Mouse (Mus musculus): ENCODE data around the gene Cacna2d4. TPM values are rescaled to one million over a fixed set of nuclear protein-coding genes. Genes with fewer than 3 reads are reported as not detected.
"Not testable (repeated sequence)": the region's sequence is repeated elsewhere in the genome, so short reads cannot be mapped to it uniquely, and the experiment has no call there.

Cacna2d4 gene
- polyA plus RNA-seq, 1 experiment from 2014 or later, result 0.03 TPM

DNA sequence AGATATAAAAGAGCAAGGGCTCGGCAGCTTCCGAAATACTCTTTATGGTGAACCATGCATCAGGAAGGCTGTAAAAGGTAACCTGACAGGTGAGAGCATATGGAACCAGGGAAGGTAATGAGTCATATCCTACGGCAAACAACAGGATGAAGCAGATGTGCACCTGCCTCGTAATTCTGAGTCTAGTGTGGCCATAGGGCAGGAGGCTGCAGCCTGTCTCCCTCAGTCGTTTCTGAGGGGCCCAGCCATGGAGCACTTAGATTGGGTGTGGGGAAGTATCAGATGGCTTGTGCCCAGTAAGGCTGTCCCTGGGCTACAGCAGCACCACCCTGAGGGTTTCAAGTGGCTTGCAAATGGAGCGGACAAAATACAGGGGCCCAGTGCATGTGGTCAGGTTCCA, 116.2 kb downstream of the Cacna2d4 start:
- ATAC-seq (ENCODE audit: insufficient read depth) (no peak), DNase-seq (no peak)
- H3K27me3 ChIP-seq (ENCODE audit: insufficient read depth, low read length), result no peaks in the 10 kb centered on the region
- no peaks in the 10 kb centered on the region for H3K4me1 ChIP-seq (ENCODE audit: insufficient read depth)
- H3K4me3 ChIP-seq (ENCODE audit: low read depth, low read length), result no peak overlapping the region
- TF ChIP-seq CTCF (IDR thresholded peaks at IDR 0.05; ENCODE audit: low read depth), result no peak
- H3K36me3 ChIP-seq (ENCODE audit: insufficient read depth), result peaks cover 39% of the 10 kb centered on the region
- no peak overlapping the region for H3K4me2 ChIP-seq
- no peak overlapping the region for H3K27ac ChIP-seq (ENCODE audit: low read depth)
- WGBS, result 79% methylated on average over 6 of the region's 6 CpGs
- H3K9ac ChIP-seq, result no peak overlapping the region
- H3K9me3 ChIP-seq (ENCODE audit: low read depth, low read length), result no peaks in the 10 kb centered on the region

DNA sequence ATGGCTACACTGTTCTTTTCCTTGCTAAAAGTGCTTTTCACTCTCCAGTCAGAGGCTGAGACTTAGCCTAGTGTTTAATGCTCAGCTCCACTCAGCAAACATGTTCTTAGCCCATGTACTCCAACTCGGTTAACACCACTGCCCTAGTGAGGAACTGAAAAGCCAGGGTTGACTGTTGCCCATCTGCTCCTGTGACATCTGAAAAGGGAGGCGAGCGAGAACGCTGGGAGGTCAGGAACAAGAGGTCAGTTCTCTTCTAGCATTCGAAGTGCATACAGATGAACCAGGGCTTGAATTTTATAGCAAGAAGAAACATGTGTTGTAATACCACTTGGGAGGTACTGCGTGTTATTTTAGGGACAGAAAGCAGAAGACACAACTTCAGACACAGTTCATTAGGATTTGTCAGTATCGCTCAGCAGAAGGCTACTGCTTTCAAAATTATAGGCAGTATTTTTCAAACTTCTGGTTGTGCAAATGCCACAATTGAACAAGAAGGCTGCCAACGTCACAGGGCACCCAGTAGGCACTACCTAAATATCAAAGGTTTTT, 121.8 kb downstream of the Cacna2d4 start:
- DNase-seq, result no peak
- no peaks in the 10 kb centered on the region for H3K4me1 ChIP-seq (ENCODE audit: insufficient read depth)
- no peak overlapping the region for H3K4me2 ChIP-seq
- no peak overlapping the region for H3K4me3 ChIP-seq (ENCODE audit: low read depth, low read length)
- WGBS, result 88% methylated on average over 8 of the region's 8 CpGs
- TF ChIP-seq CTCF (IDR thresholded peaks at IDR 0.05; ENCODE audit: low read depth), result no peak
- no peak overlapping the region for H3K9ac ChIP-seq
- ATAC-seq (ENCODE audit: insufficient read depth), result no peak
- H3K9me3 ChIP-seq (ENCODE audit: low read depth, low read length), result no peaks in the 10 kb centered on the region
- no peaks in the 10 kb centered on the region for H3K27me3 ChIP-seq (ENCODE audit: insufficient read depth, low read length)
- H3K27ac ChIP-seq (ENCODE audit: low read depth), result no peak overlapping the region
- peaks cover 86% of the 10 kb centered on the region for H3K36me3 ChIP-seq (ENCODE audit: insufficient read depth)

DNA sequence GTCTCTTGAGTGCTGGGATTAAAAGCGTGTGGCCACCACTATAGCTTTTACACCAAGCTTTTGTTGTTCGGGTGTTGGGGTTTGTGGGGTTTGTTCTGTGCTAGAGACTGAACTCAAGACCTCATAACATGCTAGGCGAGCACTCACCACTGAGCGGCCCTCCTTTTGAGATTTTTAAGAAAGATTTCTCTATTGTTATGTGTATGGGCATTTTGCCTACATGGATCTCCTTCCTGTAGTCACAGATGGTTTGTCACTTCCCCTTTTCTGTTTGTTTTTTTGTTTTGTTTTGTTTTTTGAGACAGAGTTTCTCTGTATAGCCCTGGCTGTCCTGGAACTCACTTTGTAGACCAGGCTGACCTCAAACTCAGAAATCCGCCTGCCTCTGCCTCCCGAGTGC, 123.9 kb downstream of the Cacna2d4 start:
- not testable (repeated sequence) for H3K9me3 ChIP-seq (ENCODE audit: low read depth, low read length); H3K9ac ChIP-seq; H3K27ac ChIP-seq (ENCODE audit: low read depth); ATAC-seq (ENCODE audit: insufficient read depth); H3K4me3 ChIP-seq (ENCODE audit: low read depth, low read length); H3K27me3 ChIP-seq (ENCODE audit: insufficient read depth, low read length); H3K4me2 ChIP-seq; H3K4me1 ChIP-seq (ENCODE audit: insufficient read depth); DNase-seq
- peaks cover 82% of the 10 kb centered on the region for H3K36me3 ChIP-seq (ENCODE audit: insufficient read depth)
- 87% methylated on average over 6 of the region's 6 CpGs for WGBS

DNA sequence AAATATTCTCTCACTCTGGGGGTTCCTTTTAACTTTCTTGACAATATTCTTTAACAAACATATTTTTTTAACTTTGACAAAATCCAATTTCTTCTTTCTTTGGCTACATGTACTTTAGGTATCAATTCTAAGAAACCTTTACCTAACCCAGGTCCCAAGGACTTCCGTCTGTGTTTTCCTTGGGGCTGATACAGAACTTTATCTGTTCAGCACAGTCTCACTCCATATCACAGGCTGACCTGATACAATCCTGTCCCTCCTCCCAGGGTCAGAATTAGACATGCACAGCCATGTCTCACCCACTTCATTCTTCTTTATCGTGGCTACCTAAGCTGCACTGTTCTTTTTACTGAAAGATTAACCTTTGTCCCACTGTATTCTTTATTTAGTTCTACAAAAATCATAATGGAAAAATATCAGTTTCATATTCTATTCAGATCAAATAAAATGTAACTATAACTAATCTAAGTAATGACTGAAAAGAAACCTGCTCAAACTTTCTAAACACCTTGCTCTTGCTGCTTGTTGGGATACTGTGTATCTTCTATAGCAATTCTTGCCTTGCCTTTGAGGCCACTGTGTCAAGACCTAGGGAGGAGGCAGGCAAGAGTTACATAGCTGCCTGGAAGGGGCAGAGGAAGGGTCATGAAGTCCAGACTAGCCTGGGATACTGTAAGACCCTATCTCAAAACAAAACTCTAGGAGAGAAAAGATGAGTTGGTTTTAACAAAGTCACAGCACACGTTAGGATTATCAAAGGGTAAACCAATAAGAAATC, 124.8 kb downstream of the Cacna2d4 start:
- 89% methylated on average over 3 of the region's 3 CpGs for WGBS
- no peak overlapping the region for H3K4me2 ChIP-seq
- H3K9ac ChIP-seq, result no peak overlapping the region
- no peaks in the 10 kb centered on the region for H3K27me3 ChIP-seq (ENCODE audit: insufficient read depth, low read length)
- H3K4me3 ChIP-seq (ENCODE audit: low read depth, low read length), result no peak overlapping the region
- ATAC-seq (ENCODE audit: insufficient read depth) (no peak), DNase-seq (no peak)
- TF ChIP-seq CTCF (IDR thresholded peaks at IDR 0.05; ENCODE audit: low read depth), result no peak
- H3K36me3 ChIP-seq (ENCODE audit: insufficient read depth), result peaks cover 81% of the 10 kb centered on the region
- H3K9me3 ChIP-seq (ENCODE audit: low read depth, low read length), result no peaks in the 10 kb centered on the region
- no peak overlapping the region for H3K27ac ChIP-seq (ENCODE audit: low read depth)
- no peaks in the 10 kb centered on the region for H3K4me1 ChIP-seq (ENCODE audit: insufficient read depth)

DNA sequence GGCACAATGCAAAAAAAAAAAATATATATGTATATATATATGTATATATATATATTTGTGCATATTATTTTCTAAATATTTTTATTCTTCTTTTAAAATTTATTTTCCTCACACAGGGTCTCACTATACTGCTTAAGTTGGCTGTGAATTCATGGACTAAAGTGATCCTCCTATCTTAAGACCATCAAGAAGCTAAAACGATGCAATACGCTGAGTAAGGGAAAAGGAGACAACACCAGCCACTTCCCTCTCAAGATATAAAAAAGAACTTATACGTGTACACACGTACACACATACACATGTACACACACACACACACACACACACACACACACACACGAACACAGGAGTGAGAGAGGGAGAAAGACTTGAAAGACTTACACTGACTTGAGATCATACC, 127.3 kb downstream of the Cacna2d4 start:
- H3K4me3 ChIP-seq (ENCODE audit: low read depth, low read length), result no peak overlapping the region
- no peaks in the 10 kb centered on the region for H3K4me1 ChIP-seq (ENCODE audit: insufficient read depth)
- no peak overlapping the region for H3K27ac ChIP-seq (ENCODE audit: low read depth)
- H3K27me3 ChIP-seq (ENCODE audit: insufficient read depth, low read length), result no peaks in the 10 kb centered on the region
- 90% methylated on average over 5 of the region's 5 CpGs for WGBS
- H3K36me3 ChIP-seq (ENCODE audit: insufficient read depth), result peaks cover 76% of the 10 kb centered on the region
- no peak for DNase-seq
- TF ChIP-seq CTCF (IDR thresholded peaks at IDR 0.05; ENCODE audit: low read depth), result no peak
- H3K9me3 ChIP-seq (ENCODE audit: low read depth, low read length), result no peaks in the 10 kb centered on the region
- H3K4me2 ChIP-seq, result no peak overlapping the region
- ATAC-seq (ENCODE audit: insufficient read depth), result no peak
- no peak overlapping the region for H3K9ac ChIP-seq

DNA sequence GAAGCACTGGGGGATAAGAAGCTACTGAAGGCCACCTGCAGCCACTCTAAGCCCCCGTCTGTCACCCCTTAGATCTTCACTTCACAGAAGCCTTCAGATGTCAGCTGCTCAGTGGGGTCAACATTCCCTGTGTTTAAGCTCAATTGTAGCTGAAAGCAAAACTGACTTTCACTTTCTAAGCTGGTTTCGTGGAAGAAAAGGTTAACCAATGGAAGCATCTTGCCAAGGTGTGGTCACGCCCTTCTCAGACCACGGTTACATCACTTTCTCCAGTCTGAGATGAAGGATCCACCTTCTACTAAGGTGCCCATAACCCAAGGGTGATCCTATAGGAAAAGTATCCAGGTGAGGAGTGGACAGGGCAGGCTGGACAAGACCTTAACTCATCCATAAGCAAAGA, 130.5 kb downstream of the Cacna2d4 start:
- not testable (repeated sequence) for DNase-seq; H3K4me1 ChIP-seq (ENCODE audit: insufficient read depth); H3K4me2 ChIP-seq; H3K9ac ChIP-seq; H3K4me3 ChIP-seq (ENCODE audit: low read depth, low read length); H3K9me3 ChIP-seq (ENCODE audit: low read depth, low read length); H3K27ac ChIP-seq (ENCODE audit: low read depth); ATAC-seq (ENCODE audit: insufficient read depth); H3K27me3 ChIP-seq (ENCODE audit: insufficient read depth, low read length)
- peaks cover 58% of the 10 kb centered on the region for H3K36me3 ChIP-seq (ENCODE audit: insufficient read depth)
- WGBS, result 76% methylated on average over 3 of the region's 4 CpGs

DNA sequence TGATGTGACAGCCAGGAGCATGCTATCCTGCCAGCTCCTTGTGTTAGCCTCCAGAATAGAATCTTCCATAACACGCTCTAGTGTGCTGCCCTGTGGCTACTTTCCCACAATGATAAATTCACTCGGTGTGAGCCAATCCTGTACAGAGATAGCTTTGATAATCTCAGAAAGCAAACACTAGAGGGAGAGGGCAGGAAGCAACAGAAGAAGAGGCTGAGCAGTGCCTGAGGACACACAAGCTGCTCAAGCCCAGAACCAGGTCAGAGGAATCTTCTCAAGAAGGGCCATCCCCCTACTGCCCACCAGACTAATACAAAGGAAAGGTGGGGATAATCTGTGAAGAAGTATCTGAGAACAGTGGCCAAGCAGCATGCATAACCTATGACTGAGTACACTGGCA, 131.1 kb downstream of the Cacna2d4 start:
- 75% methylated on average over 2 of the region's 2 CpGs for WGBS
- no peaks in the 10 kb centered on the region for H3K27me3 ChIP-seq (ENCODE audit: insufficient read depth, low read length)
- TF ChIP-seq CTCF (IDR thresholded peaks at IDR 0.05; ENCODE audit: low read depth), result no peak
- no peak overlapping the region for H3K4me3 ChIP-seq (ENCODE audit: low read depth, low read length)
- DNase-seq, result no peak
- H3K27ac ChIP-seq (ENCODE audit: low read depth), result no peak overlapping the region
- no peaks in the 10 kb centered on the region for H3K9me3 ChIP-seq (ENCODE audit: low read depth, low read length)
- ATAC-seq (ENCODE audit: insufficient read depth), result no peak
- H3K4me1 ChIP-seq (ENCODE audit: insufficient read depth), result no peaks in the 10 kb centered on the region
- no peak overlapping the region for H3K4me2 ChIP-seq
- H3K36me3 ChIP-seq (ENCODE audit: insufficient read depth), result peaks cover 56% of the 10 kb centered on the region
- H3K9ac ChIP-seq, result no peak overlapping the region

All from lung, embryonic 14.5 days (tissue).